Mouse (Mus musculus): ENCODE measurements around the gene Frmd7.

DNA sequence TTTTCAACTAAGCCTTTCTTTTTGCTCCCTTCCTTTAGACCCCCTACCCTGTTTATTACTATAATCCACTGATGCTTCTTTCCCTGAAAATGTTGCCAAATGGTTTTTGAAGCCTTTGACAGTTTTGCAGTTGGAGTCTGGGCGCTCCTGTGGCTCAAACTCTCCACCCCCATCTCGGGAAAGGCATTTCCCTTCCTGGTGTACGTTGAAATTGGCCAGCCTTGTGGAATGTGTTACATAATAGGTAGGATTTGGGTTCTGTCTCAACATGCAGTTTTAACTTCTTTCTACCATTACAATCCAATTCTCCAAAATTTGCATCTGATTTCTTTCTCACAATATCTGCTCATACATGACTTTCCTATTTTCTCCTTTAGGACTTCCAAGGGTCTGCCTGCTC is 23.8 kb downstream of the Frmd7 start:
- no peak for TF ChIP-seq CTCF (IDR thresholded peaks at IDR 0.05; ENCODE audit: borderline replicate concordance, insufficient read depth, low read length)
- no peak for TF ChIP-seq POLR2A (IDR thresholded peaks at IDR 0.05; ENCODE audit: low read depth, low read length)

Data from embryonic fibroblast, embryonic 13.5 days (primary cell).